Mouse (Mus musculus) intestine, postnatal 0 days (tissue): ENCODE measurements around the gene Selplg. TPM values are rescaled to one million over a fixed set of nuclear protein-coding genes. Genes with fewer than 3 reads are reported as not detected.
"Not testable (repeated sequence)": the region's sequence is repeated elsewhere in the genome, so short reads cannot be mapped to it uniquely, and the experiment has no call there.

Experiments
- ATAC-seq: fragments of 200-750 bp; cut with Nextera tagmentation; 2 replicates; pipeline ENCODE4 v1.8.0; 2017; ENCODE audit warnings: mild to moderate bottlenecking, moderate TSS enrichment, moderate library complexity
- H3K27ac ChIP-seq: fragments of 300-500 bp; sonication (generic); 2 replicates; pipeline ENCODE4 v1.5.1; 2014; ENCODE audit warnings: mild to moderate bottlenecking, low read depth, low read length, moderate library complexity
- H3K27me3 ChIP-seq: fragments of 300-500 bp; sonication (generic); replicated peaks from 2 replicates; pipeline ENCODE4 v1.6.1; 2014; ENCODE audit warnings: low read length, mixed read lengths; ENCODE audit not compliant: control insufficient read depth, insufficient read depth
- H3K36me3 ChIP-seq: fragments of 300-500 bp; sonication (generic); 2 replicates; pipeline ENCODE4 v1.6.1; 2014; ENCODE audit warnings: mild to moderate bottlenecking, moderate library complexity; ENCODE audit not compliant: control insufficient read depth, insufficient read depth
- H3K4me1 ChIP-seq: fragments of 300-500 bp; sonication (generic); replicated peaks from 2 replicates; pipeline ENCODE4 v1.6.1; 2014; ENCODE audit warnings: antibody characterized with exemption, low read length, mixed read lengths; ENCODE audit not compliant: control insufficient read depth, insufficient read depth
- H3K4me2 ChIP-seq: fragments of 300-500 bp; sonication (generic); replicated peaks from 2 replicates; pipeline ENCODE4 v1.6.1; 2014; ENCODE audit warnings: low read depth, mild to moderate bottlenecking, moderate library complexity
- H3K4me3 ChIP-seq: fragments of 300-500 bp; sonication (generic); 2 replicates; pipeline ENCODE4 v1.5.1; 2014; ENCODE audit warnings: low read depth, low read length
- H3K9ac ChIP-seq: fragments of 300-500 bp; sonication (generic); 2 replicates; pipeline ENCODE4 v1.6.1; 2014; ENCODE audit warnings: mild to moderate bottlenecking, low read depth, low read length
- H3K9me3 ChIP-seq: fragments of 300-500 bp; sonication (generic); 2 replicates; pipeline ENCODE4 v1.6.1; 2016; ENCODE audit warnings: mixed run types; ENCODE audit not compliant: control insufficient read depth
- CTCF ChIP-seq: sonication (generic); IDR thresholded peaks from 2 replicates; pipeline ENCODE4 v1.5.1; 2016; ENCODE audit warnings: low read depth, mild to moderate bottlenecking, control low read depth, antibody characterized with exemption, moderate library complexity
- WGBS: fragments of 180-500 bp; shearing (Covaris S2); extraction: QIAGEN DNeasy Blood & Tissue Kit; methylation state at CpG from one replicate; pipeline ENCODE4 v1.1.7; 2014; 5-methylcytosine and 5-hydroxymethylcytosine counted together
- polyA plus RNA-seq: library from polyadenylated mRNA; unstranded; fragments of >200 nt; fragmentation: Nextera tagmentation; extraction: Ambion mirVana; gene quantifications from 2 replicates; pipeline ENCODE4 v1.2.1, GENCODE M21; 2015

The Selplg gene
- polyA plus RNA-seq, 1 experiment from 2014 or later: 3.2 TPM

- no peak for TF ChIP-seq CTCF
- Histone ChIP-seq H3K27me3 (peaks cover 6% of the 10 kb centered on the region; the same call in 1 of the 2 replicates), H3K4me2 (no peak overlapping the region), H3K27ac (no peak overlapping the region), H3K36me3 (peaks cover 26% of the 10 kb centered on the region), H3K4me3 (no peak overlapping the region), H3K9ac (no peak overlapping the region), H3K9me3 (no peaks in the 10 kb centered on the region), H3K4me1 (no peaks in the 10 kb centered on the region)
- no peak for ATAC-seq
- WGBS: 75% methylated on average over 5 of the region's 5 CpGs
These were observed 52.9 kb downstream of the Selplg start for GRCm38 (mm10) chr5:113779569-113779968.

- not testable (repeated sequence) for ATAC-seq, H3K4me3 ChIP-seq, H3K27ac ChIP-seq, H3K4me2 ChIP-seq, H3K9me3 ChIP-seq, H3K4me1 ChIP-seq, H3K9ac ChIP-seq, H3K27me3 ChIP-seq
- WGBS: 87% methylated on average over 8 of the region's 8 CpGs
- H3K36me3 ChIP-seq: peaks cover 29% of the 10 kb centered on the region
These were observed 54.7 kb downstream of the Selplg start for GRCm38 (mm10) chr5:113777728-113778127.

- H3K4me3 ChIP-seq: no peak overlapping the region
- ATAC-seq: no peak
- no peaks in the 10 kb centered on the region for H3K4me1 ChIP-seq
- no peak for TF ChIP-seq CTCF
- H3K27me3 ChIP-seq: no peaks in the 10 kb centered on the region
- H3K36me3 ChIP-seq: peaks cover 29% of the 10 kb centered on the region
- H3K9me3 ChIP-seq: no peaks in the 10 kb centered on the region
- H3K9ac ChIP-seq: no peak overlapping the region
- no peak overlapping the region for H3K4me2 ChIP-seq
- WGBS: 80% methylated on average over 8 of the region's 8 CpGs
- H3K27ac ChIP-seq: no peak overlapping the region
These were observed 55.6 kb downstream of the Selplg start for GRCm38 (mm10) chr5:113776896-113777226.

- WGBS: 82% methylated on average over 15 of the region's 15 CpGs
- TF ChIP-seq CTCF: no peak
- Histone ChIP-seq H3K27ac (no peak overlapping the region), H3K36me3 (peaks cover 29% of the 10 kb centered on the region), H3K9me3 (no peaks in the 10 kb centered on the region), H3K4me2 (no peak overlapping the region), H3K4me1 (no peaks in the 10 kb centered on the region), H3K9ac (no peak overlapping the region), H3K27me3 (no peaks in the 10 kb centered on the region), H3K4me3 (no peak overlapping the region)
- ATAC-seq: no peak
These were observed 56.1 kb downstream of the Selplg start for GRCm38 (mm10) chr5:113776128-113776895.

GRCm38 (mm10) chr5:113775585-113775984, 56.9 kb downstream of the Selplg start:
- ATAC-seq: no peak
- Histone ChIP-seq H3K9ac (no peak overlapping the region), H3K27ac (no peak overlapping the region), H3K4me3 (no peak overlapping the region), H3K4me2 (no peak overlapping the region), H3K4me1 (no peaks in the 10 kb centered on the region), H3K9me3 (no peaks in the 10 kb centered on the region), H3K36me3 (peaks cover 29% of the 10 kb centered on the region), H3K27me3 (no peaks in the 10 kb centered on the region)
- TF ChIP-seq CTCF: no peak
- 92% methylated on average over 10 of the region's 10 CpGs for WGBS

- no peaks in the 10 kb centered on the region for H3K9me3 ChIP-seq
- no peaks in the 10 kb centered on the region for H3K27me3 ChIP-seq
- peak overlapping the region; percentile 92 for H3K4me2 ChIP-seq
- peaks cover 31% of the 10 kb centered on the region for H3K36me3 ChIP-seq
- WGBS: 1% methylated on average over 7 of the region's 7 CpGs
- no peak overlapping the region for H3K9ac ChIP-seq
- H3K4me1 ChIP-seq: 0 out of 2 replicates have a peak, but pooled peaks cover 4% of the 10 kb centered on the region
- peak; percentile 98 for TF ChIP-seq CTCF
- H3K27ac ChIP-seq: no peak overlapping the region
- peak overlapping the region; percentile 99 for H3K4me3 ChIP-seq
- ATAC-seq: peak; percentile 13; the same call in 1 of the 2 replicates
These were observed 58.8 kb downstream of the Selplg start for GRCm38 (mm10) chr5:113773664-113774063.
